Mouse (Mus musculus): ENCODE measurements around the gene Coro2b.

The Coro2b gene

DNA sequence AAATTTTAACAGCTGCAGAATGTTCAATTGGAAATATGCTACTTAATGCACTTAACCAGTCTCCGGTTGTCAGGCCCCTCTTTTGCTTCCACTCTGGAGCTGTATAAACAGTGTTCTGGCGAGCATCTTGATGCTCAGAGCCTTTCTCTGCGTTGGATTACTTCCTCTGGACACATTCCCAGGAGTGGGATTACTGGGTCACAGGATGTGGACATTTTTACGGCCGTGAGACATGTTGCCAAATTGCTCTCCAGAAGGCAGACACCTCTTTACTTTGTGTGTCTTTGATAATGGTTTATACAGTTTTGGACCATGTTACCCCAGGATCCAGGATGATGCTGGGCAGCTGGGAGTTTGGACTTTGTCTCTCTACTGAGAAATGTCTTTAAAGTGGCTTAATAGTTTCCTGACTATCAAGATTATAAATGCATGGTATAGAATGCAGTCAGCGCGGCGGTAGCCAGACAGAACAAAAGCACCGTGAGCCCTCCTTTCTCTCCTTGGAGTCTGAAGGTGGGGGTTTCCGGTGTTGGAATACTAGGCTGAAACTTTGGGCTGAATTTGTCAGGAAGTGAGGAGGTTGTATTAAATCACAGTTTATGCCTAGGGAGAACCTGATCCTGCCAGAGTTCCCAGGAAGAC is 23.2 kb downstream of the Coro2b start:
- no peak for DNase-seq (ENCODE audit: low spot score)

DNA sequence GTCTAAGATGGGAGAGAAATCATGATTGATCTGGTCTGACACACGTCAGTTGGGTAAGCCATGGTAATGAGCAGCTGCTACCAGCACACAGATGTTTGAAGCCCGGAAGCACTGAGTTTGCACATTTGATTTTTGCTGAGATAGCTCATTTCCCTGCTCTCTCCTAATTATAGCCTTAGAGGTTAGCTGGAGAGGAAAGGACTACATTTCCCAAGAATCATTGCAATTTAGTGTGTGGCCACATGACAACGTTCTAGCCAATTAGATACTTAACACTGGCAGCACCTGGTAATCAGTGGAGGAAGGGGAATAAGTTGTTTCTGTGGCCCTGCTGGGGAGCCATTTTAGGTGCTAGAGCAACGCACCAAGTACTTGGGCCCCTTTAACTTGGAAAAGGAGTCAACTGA is 26.3 kb downstream of the Coro2b start:
- no peak for DNase-seq (ENCODE audit: low spot score)

DNA sequence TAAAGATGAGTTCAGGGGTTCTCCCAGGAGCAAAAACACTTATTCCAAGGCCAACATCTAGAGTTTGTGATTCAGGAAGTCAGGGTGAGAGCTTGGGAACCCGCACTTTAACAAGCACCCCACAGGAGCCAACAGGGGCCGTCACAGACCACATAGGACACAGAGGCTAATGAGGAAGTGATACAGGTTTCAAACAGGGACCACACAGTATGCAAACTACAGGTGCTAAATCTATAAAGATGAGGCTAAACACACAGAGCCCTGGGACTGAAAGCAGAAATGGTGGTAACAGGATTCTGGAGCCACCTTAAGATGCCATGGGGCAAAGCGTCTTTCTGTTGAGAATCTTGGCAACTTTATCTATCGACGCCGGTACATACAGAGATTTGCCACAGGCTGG is 27.2 kb downstream of the Coro2b start:
- DNase-seq (ENCODE audit: low spot score): no peak

DNA sequence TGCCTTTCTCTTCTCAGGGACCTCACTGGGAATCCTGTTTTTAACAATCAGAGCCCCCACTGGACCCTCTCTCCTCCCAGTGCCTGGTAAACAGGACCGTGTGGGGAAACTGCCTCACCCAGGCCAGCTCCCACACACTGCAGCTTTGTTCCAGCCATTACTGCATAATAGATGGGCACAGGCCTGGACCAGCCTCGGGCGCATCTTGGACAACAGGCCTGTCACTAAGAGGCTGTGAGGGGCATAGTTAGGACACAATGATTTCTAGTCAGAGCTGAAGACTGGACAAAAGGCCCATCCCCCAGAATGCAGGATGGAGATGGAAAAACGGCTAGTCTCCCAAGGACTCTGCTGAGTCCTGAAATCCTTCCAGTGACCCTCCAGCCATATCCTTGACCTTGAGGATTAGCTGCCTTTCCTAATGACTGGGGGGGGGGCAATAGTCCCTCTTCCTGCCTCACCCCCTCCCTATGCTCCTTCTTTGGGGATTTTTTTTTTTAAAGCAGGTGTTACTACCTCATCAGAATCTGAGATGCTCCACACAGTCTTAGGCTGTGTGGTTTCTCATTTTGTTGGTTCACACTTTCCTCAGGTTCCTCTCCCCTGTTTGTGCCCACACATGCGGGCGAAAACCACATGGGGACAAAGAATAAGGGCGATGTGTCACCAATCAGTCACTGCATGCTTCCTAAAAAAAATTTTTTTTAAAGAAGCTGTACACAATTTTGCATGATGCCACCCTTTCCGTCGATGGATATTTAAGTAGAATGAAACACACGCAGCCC is 27.9 kb downstream of the Coro2b start:
- no peak for DNase-seq (ENCODE audit: low spot score)

DNA sequence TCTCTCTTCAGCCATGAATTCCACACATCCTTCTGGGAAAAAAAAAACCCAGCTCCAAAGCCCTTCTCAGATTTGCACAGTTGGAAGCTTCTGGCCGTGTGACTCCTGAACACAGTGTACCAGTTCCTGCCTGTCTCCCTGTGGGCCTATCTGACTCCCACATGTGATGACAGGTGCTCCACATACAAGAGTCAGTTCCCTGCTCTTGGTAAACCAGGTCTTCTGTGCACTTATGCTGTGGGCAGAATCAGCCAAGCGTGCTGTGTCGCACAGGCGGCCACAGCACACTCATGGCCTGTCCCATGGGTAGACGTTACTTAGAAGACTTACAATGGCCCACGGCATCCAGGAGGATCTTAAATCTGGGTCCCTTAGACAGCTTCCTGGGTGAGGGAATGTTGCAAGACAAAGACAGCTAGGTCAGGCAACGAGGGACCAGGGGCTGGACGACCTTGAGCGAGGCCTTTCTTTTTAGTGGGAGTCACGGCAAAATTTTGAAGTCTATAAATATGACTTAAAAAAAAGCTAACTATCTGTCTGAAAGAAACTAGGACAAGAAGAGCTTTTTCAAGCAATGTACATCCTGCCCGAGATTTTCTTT is 30.3 kb downstream of the Coro2b start:
- DNase-seq (ENCODE audit: low spot score): no peak

DNA sequence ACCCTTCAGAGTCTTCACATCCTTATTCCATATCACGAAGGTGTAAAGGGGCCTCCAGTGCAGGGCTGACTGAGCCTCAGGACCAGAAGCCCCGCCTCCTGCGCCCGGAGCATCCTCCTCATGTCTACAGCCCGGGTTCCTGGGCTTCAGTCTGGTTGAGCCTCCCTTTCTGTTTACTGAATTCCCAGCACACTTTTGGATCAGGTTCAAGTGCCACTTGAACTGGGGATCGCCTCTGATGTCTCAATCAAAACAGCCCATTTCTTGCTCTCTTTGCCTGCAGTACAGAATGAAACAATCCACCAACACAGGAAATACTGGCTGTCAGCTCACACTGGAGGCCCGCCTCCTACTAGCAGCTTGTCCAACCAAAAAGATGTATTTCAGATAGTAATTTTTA is 32.7 kb downstream of the Coro2b start:
- no peak for DNase-seq (ENCODE audit: low spot score)

DNA sequence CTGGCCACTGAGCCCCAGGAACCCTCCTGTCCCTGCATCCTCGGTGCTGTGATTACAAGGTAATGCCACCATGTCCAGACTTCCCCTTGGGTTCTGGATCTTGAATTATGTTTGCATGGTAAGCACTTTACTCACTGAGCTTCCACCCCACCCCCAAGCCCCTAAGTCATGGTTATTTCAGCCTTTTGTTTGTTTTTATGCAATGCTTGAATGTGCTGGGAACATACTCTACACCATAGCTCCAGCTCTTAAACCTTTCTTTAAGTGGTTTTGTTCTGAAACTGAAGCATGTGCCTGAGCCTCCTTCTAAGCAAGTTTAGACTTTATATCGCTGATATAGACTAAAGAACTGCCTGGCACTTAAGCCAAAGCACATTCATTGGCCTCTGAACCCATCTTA is 34.5 kb downstream of the Coro2b start:
- no peak for DNase-seq (ENCODE audit: low spot score)

DNA sequence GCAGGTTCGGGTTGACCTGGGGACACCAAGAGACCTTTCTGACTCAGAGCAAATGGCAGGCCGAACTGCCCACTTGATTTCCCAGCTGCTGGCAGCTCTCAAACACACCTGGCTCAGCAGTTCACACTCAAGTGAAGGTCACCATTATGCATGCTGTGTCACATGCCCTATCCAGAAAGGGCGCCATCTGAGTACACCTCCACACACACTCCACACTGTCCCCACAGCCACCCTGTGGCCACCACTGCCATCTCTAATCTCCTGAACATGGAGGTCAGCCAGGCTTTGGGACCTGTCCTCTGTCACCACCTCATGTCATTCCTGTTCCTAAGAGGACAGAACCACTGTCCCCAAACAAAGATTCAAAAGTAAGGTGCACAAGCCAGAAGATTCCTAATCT is 35.3 kb downstream of the Coro2b start:
- no peak for DNase-seq (ENCODE audit: low spot score)

DNA sequence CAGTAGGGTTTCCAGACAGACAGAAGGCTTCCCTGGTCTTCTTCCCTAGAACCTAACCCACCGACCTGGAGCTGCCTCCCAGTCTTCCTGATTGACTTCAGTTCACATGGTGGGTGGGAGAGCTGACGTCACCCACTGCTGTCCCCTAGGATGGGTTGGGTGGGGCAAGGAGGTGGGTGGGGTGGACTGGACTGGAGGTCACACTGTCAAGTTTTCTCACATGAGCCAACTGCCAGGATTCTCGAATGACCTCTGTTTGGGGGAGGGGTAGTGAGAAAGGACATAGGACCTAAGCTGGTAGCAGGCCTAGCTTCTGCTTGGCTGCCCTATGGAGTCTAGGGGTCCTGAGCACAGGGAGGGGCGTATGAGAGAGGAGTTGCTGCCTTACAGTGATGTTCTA is 36.8 kb downstream of the Coro2b start:
- DNase-seq (ENCODE audit: low spot score): no peak

DNA sequence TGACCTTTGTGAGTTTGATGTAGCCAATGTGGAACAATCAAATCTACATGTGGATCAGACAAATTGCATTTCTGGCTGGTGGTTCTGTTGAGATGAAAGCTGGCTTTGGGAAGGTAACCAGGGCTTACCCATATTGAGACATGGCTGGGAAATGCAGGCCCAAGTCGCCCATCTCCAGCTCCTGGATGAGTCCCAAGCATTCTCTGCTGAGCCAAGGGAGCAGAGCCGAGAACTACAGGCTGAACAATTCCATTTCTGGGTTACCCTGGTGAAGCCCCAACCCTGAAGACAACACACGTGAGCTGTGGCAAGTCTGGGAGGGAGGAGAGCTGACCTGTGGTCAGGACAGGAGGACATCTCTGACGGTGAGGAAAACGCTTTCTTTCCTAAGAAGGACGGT is 37.9 kb downstream of the Coro2b start:
- DNase-seq (ENCODE audit: low spot score): no peak

DNA sequence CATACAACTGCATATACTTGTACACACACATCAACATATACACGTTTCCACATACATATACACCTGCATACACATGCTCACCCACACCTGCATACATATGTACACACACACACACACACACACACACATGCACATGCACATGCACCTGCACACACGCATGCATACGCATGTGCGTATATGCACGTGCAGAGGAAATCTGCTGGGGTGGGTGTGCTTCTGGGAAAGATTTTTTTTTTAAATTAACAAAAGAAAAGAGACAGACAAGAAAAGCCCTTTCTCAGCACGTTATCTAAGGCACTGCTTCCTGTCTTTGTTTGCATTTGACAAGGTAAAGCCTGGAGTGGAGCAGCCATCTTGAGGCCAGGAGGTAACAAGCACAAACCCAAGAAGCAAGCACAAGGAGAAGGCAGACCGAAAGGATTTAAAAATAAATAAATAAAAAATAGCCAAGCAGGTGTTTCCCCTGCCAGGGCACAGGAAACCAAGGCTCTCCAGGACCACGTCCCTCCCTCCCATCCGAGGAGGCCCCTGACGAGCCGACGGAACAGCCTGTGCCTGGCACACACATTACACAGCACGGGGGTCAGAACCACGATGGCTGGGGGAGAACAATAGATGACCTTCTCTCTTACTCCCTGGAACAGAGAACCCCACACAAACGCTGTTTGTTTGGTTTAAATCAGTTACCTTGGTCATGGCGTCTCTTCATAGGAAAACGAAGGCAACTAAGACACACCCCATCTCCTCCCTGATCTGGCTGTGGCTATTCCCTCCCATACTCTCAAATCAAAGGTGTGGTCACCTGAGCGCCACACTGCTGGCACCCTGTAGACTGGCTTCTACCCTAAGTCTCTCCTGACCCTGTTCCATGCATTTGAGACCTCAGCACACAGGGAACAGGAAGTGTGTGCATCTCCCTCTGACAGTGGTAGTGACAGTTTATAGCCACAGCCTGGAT is 39.4 kb downstream of the Coro2b start:
- no peak for DNase-seq (ENCODE audit: low spot score)

DNA sequence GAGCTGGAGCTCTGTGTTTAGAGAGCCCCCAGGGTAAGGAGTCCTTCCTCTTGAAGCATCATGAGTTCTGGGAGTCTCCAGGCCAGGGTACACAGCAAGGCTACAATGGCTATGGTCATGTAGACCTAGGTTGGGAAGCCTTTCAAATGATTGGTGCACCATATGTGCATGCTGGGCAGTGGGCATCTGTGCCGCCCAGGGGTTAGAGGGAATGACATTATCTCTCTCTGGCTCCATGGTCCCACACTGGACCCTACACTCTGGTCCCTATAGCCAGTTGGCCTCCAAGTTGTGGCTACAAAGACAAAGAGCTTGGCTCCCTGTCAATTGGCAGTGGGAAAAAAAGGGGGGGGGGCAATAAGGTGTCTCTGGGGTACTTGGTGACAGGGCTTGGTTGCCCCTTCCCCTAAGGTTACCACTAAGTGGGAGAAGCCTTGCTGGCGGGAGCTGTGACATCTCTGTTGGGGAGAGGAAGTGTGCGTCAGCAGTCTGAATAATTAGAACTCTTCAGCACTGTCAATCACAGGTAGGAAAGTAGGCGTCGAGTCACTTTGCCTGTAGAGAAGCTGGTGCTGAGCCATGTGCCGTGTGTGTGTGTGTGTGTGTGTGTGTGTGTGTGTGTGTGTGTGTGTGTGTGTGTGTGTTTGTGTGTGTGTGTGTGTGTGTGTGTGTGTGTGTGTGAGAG is 44.4 kb downstream of the Coro2b start:
- DNase-seq (ENCODE audit: low spot score): no peak

DNA sequence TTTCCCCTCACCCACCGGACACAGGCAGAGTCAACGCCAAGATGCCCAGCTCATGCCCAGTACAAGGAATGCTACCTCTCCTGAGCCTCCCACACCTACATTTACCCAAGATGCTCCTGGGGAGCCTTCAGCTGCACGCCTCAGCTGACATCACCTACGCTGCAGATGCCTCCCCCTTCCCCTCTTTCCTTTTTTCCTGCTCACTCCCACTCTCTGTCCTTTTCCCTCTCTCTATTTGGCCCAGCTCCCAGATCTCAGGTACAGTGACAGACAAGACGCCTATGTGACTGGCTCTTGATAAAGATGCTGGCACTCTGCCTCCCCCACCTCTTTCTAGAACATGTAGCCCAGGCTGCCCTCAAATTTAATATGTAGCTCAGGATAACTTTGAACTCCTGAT is 45.2 kb downstream of the Coro2b start:
- DNase-seq (ENCODE audit: low spot score): no peak

DNA sequence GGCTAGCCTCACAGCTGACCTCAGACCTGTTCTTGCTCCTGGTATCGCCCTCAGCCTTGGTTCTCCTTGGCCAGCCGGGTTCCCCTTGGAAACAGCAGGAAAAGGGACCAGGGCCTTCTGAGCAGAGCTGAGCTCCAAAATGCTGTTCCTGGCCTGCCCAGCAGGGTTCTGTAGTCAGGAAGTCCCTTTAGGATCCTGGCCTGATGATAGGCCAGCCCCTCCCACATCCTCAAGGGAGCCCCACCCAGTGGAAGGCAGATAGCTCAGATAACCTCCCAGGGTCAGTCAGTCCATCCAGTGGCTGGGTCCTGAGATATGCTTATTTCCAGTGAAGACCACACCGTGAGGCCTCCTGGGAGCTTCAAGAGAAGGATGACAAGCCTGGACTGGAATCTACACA is 45.7 kb downstream of the Coro2b start:
- peak; percentile 27 for DNase-seq (ENCODE audit: low spot score)

DNA sequence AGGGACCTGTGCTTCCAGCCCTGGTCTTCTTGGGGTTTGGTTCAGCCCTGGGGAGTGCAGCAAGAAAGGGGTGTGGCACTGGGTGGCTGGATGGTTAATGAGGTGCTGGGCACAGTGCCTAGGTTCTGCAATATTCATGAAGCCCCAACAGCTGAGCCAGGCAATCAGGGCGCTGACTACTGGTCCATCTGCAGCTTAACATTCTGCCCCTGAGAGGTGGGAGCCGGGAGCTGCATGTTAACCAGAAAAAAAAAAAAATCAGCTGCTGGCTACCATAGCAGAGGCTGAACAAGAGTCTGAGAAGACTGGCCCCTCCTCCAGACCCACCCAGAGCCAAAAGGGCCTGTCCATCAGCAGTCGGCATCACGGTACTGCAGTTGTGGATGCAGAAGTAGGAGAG is 52.7 kb downstream of the Coro2b start:
- no peak for DNase-seq (ENCODE audit: low spot score)

DNA sequence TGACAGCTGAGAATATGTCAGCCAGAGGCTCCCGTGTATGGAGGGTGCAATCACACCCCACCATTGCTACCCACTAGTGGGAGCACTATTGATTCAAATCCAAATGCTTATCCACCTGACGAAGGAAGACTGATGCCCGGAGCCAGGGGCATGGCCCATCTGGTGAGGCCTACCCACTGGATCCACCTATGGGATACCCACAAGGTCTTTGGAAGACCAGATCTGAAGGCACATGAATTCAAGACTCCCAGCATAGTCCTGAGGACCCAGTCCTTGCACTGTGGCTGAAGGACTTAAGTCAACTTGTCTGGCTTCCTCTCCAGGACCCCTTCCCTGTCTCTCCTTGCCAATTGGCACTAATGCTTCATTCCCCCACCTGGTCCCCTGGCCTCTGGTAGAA is 54.1 kb downstream of the Coro2b start:
- DNase-seq (ENCODE audit: low spot score): no peak

DNA sequence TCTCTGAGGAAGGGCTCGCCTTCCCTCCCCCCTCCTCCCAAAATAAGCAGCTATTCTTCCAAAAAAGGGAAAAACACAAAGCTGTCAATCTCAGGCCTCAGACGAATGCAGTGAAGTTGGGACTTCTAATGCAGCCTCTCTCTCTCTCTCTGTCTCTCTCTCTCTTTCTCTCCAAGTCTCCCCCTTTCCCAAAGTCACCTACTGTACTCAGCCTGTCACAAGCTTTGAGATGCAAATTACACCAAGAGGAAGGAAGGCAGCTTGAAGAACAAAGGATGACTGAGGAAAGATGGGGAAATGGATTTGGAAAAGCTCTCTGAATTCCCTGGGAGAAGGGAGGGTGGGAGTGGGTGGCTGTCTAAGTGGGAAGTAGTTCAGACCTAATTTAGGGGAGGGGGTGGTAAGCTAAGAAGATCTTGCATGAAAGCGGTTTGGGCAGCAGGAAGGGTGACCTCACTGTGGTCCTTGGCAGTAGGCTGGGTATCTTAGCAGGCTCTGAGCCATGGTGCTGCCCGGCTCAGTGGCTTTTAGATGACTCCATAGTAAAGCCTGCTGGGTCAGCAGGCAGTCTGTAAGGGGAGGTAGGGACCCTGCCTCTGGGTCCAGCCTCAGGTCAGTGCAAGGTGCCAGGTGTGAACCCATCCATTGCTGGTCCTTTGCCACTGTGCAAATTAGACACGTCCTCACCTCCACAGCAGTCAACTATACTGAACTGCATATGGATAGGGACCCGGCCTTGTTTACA is 55.8 kb downstream of the Coro2b start:
- DNase-seq (ENCODE audit: low spot score): no peak

DNA sequence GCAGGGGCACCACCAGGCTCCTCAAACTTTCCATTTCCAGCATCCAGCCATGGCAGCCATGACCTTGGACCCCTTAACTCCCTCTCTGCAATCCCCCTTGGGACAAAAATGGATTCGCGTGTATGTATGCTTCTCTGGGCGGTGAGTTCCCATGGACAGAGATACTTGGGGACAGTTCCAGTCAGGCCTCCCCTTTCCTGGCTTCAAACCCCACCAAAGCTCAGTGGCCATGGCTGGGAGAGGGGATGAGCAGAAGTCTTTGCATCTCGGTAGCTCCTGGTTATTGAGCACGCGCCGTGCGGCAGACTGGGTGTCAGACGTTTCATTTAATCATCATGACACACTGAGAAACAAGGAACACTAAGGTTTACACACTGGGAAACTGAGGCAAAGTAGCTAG is 56.7 kb downstream of the Coro2b start:
- no peak for DNase-seq (ENCODE audit: low spot score)

DNA sequence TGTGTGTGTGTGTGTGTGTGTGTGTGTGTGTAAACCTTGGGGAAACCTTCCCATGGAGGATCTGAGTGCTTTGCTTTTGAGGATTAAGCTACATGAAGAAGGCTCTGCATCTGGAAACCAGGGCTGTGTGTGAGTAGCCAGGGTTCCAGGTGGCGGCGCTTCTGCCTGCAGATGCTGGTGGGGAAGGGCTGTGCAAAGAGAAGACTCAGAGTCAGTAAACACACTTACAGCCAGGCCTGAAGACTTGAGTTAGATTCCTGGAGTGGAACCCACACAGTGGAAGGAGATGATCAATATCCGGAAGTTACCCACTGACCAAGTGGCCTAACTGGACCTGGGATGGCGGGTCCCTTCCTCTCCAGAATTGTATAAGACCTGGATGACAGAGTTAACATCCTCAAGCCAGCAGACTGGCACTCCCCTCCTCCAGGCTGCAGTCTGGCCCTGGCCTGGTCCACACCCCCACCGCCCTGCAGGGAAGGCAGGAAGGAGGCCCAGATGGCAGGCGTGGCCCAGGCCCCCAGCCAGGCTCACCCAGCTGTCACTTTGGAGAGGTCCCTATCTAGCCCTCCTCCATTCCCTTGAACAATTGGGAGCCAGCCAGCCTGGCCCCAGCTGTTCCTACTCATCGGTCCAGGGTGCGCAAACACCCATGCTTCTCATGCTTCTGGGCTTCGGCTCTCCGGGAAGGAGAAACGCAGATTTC is 59.9 kb downstream of the Coro2b start:
- DNase-seq (ENCODE audit: low spot score): no peak

DNA sequence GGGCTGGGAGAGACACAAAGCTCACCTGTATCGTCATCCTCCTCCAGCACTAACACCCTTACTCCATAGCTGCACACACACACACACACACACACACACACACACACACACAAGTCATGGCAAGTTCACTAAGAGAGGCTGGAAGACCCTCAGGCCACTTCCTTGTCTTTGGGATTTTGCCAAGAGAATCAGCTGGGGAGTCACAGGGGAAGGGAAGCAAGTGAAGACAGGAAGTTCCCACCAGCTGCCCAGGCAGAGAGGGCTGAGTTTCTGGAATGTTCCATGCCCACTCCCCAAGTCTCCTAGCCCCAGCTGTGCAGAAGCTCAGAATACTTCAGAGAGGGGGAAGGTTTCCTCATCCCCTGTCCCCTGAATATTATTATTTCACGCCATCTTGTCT is 62.6 kb downstream of the Coro2b start:
- no peak for DNase-seq (ENCODE audit: low spot score)
